Mouse (Mus musculus): ENCODE measurements around the gene Chrna5.
A peak's percentile ranks its signal among the peaks of the same experiment; 100 is the strongest.
"Not testable (repeated sequence)": the region's sequence is repeated elsewhere in the genome, so short reads cannot be mapped to it uniquely, and the experiment has no call there.

Chrna5 gene

DNA sequence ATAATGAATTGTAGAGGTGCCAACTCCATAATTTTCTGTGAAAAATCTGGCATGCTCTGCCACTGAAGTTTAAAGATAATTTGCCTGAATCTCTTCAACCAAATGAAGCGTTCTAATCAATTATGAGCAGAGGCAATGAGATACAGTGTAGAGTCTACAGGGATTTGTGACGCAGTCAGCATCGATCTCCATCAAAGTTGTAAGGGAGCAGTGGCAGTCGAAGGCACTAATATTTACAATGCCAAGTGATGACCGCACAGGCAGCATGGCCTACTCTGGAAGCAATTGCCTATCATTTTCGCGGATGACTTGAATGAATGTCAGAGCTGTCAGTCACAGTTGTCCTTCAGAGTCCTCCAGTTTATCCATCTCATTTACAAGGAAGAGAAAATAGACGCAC lies at the start of gene Chrna5:
TSS of gene Chrna5 (plus strand) at position 207 of the 400 bp plus-strand sequence.
- DNase-seq (ENCODE audit: low read depth, low spot score) = no peak

DNA sequence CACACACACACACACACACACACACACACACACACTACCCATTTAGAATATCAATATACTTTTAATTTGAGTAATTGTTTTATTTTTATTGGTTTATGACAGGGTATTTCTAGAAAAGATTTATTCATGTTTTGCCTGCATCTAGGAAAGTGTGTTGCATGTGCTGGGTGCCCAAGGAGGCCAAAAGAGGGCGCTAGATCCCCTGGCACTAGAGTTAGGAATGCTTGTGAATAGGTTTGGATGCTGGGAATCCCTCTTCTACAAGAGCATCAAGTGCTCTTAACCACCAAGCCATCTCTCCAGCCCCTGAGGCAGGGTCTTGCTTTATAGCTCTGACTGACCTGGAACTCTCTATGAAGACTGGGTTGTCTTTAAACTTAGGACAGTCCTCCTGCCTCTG lies 48.9 kb upstream of the Chrna5 start:
- no peak for DNase-seq (ENCODE audit: low read depth, low spot score)

DNA sequence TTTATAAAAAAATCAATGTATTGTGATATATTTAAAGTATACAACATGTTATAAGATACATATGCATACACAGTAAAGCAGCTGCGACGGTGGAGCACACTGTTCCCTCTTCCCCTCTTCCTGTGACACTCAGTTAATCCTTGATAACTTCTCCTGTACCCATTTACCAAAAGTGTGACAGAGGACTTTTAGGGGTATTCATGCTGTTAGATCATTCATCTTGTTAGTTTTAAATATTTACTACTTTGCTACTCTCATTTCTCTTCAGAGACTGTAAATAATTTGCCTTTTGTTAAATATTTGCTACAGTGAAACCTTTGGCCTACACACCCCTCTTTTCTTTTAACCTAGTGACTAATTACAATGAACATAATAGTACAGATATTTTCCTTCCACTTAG lies 48.3 kb upstream of the Chrna5 start:
- no peak for DNase-seq (ENCODE audit: low read depth, low spot score)

DNA sequence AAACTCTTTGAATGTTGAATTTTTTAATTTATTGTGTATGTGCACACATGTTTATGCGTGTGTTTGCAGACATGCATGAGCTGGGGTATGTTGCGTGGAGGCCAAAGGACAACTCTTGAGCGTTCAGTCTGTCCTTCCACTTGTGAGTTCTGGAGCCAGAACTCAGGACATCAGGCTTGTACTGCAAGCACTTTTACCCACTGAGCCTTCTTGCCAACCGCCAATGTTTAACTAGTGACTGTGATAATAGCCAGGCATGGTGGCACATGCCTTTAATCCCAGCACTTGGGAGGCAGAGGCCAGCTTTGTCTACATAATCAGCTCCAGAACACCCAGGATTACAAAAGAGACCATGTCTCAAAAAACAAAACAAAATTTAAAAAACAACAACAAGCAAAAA lies 38.6 kb upstream of the Chrna5 start:
- no peak for DNase-seq (ENCODE audit: low read depth, low spot score)

DNA sequence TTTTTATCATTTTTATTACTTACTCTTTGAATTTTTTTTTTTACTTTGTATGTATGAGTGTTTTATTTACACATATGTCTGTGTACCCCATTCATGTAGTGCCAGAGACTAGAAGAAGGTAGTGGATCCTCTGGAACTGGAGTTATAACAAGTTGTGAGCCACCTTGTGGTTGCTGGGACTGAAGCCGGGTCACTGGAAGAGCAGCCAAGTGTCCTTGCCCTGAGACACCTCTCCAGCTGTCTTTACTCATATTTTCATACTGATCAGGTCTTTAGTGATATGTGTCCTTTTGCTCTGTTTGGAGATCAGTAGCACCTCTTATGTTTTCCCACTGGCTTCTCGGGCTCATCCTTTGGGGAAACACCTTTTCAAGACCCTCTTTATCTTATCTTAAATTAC lies 36.2 kb upstream of the Chrna5 start:
- no peak for DNase-seq (ENCODE audit: low read depth, low spot score)

DNA sequence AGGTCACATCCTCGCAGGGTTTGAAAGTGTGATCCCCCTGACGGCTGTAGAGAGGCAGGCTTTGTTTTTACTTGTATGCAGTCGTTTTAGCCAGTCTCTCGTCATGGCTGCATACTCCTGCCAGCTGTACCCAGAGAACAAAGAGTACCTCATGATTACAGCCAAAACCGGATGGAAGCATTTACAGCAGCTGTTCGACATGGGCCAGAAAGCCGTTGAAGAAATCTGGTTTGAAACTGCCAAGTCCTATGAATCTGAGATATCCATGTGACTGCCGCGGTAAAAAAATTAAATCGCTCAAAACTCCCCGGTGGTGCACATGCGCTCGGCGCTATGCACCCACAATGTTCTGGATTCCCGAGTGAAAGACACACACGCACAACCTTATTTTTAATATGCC lies 34.4 kb upstream of the Chrna5 start:
- no peak for DNase-seq (ENCODE audit: low read depth, low spot score)

DNA sequence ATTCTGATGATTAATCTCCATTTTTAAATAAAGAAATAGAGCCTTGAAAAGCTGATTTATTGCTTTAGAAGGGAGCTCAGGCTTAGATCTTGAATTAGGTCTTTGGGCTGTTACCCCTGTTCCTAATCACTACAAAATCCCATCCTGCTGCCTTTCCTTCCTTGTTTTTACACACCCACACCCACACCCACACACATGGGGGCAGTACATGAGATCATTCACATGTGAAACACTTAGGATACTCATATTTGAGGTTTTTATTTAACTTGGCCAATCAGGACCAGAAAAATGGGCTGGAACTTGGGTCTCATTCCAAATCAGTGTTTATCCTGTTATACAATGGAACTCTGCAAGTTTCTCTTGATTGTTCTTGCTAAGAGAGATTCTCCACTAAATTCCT lies 31.2 kb upstream of the Chrna5 start:
- DNase-seq (ENCODE audit: low read depth, low spot score) = no peak

DNA sequence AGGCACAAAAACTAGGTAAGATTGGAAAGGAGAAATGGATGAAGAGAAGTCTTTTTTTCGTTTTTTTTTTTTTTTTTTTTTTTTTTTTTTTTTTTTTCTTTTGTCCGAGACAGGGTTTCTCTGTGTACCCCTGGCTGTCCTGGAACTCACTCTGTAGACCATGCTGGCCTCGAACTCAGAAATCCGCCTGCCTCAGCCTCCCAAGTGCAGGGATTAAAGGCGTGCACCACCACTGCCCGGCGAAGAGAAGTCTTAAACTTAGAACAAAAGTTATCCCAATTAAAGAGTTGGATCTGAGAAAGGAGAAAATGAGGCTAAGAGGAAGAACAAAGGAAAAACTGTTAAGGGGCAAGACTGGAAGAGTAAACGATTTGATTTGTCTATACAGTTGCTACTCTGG lies 30.5 kb upstream of the Chrna5 start:
- not testable (repeated sequence) for DNase-seq (ENCODE audit: low read depth, low spot score)

DNA sequence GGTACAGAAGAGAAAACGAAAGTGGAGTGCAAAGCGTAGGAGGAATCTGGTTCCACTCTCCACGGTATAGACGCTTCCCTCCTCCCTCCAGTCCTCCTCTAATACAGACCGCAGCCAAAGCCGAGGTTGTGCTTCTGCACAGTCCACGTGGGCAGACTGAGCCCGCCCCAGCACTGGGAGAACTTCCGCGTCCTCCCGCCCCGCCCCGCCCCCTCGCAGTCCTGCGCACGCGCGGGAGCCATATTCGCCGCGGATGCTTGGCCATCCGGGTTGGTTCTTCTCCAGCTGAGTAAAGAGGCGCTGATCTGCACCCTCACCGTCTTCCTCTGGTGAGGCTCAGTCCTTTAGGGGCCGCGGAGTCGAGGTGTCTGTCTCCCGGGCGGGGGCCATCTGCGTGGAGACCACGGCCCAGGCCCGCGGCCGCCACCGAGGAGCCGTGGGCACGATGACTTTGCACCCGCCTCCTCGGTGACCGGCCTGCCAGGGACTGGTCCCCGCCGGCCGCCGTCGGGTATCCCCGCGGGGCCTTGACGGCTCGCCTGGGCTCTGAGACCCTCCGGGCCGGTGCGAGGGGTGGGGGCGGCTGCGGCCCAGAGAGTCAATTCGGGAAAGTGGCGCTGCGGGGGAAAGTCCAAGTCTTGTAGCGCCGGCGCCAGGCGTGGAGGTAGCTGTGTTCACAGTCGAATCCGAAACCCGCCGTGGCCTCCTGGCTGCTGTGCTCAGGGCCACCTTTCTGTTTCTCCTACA lies 29.9 kb upstream of the Chrna5 start, which contains the start of the genes Psma4 and AY074887:
TSS of gene Psma4 (plus strand) at position 216 of the 747 bp plus-strand sequence.
TSS of gene AY074887 (minus strand) at position 424 of the 747 bp plus-strand sequence.
- peak; percentile 91 for DNase-seq (ENCODE audit: low read depth, low spot score)

DNA sequence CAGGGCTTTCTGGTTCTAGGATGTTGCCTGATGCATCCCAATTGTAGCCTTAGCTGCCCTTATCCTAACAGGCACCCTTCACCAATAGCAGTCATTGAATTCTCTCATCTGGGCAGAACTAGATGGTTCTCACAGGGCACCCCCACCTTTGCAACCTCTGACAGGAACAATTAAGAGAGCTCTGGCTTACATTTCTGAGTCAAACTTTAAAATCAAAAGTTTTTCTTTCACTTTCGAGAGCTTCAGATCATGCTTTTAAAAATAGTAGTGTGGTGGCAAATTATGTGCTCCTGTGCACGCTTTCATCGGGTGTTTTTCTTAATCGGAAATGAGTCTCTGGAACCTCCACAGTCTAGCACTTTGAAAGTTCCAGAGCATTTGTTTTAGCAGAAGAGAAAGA lies 19.6 kb upstream of the Chrna5 start:
- no peak for DNase-seq (ENCODE audit: low read depth, low spot score)

DNA sequence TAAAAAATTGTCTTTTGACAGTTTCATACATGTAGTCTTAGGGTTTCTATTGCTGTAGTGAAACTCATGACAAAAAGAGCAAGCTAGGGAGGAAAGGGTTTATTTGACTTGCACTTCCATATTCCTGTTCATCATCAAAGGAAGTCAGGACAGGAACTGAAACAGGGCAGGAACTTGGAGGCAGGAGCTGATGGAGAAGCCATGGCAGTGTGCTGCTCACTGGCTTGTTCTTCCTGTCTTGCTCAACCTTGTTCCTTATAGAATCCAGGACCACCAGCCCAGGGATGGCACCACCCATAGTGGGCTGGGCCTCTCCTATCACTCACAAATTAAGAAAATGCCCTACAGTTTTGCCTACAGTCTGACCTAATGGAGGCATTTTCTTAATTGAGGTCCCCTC lies 17.0 kb upstream of the Chrna5 start:
- DNase-seq (ENCODE audit: low read depth, low spot score) = no peak

DNA sequence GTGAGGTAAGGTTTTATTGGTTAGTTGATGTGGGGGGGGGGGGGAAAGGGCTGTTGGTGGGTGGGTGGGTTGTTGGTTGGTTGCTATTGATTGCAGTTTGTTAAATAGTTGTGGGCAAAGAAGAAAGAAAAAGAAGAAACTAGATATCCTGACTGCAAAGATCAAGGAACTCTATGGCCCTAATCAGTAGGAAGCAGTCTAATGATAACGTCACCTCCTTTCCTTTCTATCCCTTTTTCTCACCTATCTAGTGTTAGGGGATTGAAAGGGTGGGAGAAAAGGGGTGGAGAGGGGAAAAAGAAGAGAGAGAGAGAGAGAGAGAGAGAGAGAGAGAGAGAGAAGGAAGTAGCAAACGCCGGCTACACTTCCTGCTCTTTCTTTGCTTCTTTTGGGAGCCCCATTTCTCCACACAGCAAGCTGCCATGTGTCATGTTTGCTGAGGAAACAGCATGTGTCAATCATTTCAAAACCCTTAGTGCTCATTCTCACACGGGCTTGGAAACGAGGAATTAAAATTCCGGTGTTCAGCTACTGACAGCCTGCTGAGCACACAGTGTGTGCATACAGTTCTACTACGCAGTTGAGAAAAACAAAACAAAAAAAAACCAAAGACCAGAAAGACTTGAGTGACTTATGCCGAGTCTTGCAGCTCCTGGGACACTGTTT lies 10.6 kb upstream of the Chrna5 start:
- DNase-seq (ENCODE audit: low read depth, low spot score) = no peak

DNA sequence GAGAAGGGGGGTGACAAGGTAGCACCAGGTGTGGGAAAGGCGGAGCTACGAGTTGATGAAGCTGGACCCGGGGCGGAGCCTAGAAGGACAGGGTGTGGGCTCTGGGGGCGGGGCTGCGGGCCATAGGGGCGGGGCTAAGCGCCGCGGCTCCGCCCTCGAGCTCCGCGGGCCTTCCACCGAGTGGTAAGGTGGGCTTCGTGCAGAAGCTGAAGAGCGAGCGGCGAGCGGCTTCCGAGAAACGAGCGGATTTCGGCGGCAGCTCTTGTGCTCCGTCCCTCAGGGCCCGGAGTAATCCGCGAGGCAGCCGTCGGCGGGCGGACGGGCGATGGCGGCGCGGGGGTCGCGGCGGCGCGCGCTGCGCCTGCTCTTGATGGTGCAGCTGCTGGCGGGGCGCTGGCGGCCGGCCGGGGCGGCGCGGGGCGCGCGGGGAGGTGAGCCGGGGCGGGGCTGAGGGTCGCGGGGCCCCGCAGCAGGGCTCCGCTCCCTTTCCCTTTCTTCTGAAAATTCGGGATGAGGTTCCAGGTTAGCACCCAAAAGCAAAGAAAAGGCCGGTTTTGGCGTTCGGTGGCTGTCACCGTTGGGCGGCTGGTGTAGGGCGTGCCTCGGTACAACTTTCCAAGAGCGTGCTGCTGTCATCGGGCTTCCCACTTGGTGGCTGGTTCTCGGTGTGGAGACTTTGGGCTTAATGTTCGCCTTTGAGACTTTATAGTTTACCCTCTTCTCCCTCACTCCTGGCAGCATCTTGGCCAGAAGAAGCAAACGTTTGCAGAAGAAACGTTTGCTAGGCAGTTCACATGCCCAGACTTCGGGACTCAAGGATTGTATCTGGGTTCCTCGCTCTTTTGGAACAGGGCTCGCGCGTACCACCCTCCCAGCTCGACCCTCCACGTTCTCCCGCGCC lies 861 bp downstream of the Chrna5 start:
- DNase-seq (ENCODE audit: low read depth, low spot score) = peak; percentile 54

DNA sequence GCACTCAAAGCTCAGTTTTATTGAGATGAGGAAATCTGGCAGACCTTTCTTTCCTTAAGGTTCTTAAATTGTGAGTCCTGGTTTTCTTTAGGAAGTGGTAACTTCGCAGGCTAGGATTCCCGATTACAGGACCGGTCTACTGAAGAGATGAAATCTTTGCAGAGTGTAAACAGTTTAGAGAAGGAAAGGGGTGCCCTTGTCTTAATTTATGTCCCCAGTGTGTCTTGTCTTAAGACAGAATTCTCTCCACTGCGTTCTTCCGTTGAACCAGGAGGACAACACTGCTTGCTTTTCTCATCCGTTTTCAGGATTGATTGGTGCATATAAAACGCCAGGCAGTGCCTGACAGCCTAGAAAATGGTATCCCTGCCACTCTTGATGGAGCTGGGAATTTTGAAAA lies 1.7 kb downstream of the Chrna5 start:
- DNase-seq (ENCODE audit: low read depth, low spot score) = no peak

DNA sequence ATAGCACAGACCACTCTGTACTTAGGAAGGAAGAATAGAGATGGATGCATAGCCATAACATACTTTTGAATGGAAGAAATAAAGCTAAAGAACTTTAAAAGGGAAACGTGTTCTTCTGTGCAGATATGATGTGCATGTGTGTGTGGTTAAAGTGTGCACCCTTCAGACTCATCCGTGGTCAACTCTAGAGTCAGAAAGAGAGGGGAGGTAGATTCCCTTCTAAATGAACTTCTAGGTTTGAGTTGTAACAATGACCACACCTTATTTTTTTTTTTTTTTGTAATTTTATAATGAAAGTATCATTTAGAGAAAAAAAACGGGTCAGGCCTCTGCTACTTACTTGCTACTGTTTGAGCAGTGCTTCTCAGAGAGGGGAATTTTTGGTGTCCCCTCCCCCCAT lies 9.7 kb downstream of the Chrna5 start:
- no peak for DNase-seq (ENCODE audit: low read depth, low spot score)

DNA sequence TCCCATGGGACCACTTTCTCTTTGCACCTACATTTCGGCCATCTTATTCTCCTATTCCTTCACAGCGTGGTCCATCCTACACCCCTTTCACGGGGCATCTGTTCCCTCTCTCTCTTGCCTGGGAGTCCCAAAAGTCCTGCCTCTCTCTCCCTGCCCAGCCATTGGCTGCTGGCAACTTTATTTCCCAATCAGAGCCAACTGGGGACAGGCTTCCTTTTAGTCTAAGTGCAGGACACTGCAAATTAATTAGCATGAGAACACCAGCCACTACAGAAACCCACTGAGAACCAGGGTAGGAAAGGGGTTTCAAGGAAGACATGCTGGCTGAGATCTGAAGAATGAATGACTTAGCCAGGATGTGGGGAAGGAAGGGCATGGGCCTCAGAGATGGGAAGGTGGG lies 13.7 kb downstream of the Chrna5 start:
- no peak for DNase-seq (ENCODE audit: low read depth, low spot score)

DNA sequence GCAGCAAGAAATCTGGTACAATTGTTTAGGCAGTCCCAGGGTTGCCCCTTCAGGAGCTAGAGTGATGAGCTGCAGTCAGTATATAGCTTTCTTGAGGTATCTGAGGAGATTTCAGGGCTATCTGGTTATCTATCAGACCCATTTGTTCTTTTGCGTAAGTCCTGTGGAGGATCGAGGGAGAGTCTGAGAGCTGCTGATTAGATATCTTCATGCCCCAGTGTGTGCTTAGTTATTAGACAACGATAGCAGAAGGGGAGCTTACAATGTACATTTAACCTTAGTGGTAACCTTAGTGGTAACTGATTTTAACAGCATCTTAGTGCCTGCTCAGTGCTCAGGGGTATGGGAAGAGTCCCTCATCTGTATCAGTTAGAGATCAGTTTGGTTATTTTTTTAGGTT lies 15.0 kb downstream of the Chrna5 start:
- no peak for DNase-seq (ENCODE audit: low read depth, low spot score)

DNA sequence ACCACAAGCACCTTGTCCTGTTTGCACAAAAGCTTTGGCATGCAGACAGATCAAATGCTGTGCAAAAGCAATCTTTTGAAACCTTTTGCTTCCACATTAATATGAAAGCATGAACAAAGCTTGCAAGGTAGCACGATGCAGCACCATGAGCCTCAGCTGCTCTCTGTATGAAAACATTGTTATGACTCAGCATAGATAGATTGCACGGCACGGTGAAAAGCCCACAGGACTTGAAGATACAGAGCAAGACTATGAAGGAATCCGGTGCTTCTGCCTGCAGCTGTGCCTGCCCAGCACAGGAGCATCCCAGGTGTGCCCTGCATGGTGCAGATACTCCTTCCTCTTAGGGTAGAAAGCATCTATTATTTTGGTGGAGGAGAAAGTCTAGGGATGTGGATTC lies 22.9 kb downstream of the Chrna5 start:
- DNase-seq (ENCODE audit: low read depth, low spot score) = no peak

DNA sequence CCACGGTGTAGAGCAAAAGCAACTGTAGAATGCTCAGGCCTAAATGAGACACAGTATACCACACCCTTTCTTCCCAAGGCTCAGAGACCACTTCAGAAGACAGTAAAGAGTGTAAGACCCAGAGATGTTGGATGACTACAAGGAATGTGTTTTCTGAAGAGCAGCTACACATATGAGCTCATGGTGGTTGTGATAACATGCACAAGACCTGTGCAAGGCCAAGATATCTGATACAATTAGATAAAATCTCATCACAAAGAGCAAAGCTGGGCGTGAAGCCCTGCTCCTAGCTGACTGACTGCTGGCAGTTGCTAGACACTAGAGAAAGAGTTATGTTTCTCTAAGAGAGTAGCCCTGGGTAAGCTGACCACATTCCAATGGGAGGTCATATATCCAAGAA lies 29.0 kb downstream of the Chrna5 start:
- no peak for DNase-seq (ENCODE audit: low read depth, low spot score)

DNA sequence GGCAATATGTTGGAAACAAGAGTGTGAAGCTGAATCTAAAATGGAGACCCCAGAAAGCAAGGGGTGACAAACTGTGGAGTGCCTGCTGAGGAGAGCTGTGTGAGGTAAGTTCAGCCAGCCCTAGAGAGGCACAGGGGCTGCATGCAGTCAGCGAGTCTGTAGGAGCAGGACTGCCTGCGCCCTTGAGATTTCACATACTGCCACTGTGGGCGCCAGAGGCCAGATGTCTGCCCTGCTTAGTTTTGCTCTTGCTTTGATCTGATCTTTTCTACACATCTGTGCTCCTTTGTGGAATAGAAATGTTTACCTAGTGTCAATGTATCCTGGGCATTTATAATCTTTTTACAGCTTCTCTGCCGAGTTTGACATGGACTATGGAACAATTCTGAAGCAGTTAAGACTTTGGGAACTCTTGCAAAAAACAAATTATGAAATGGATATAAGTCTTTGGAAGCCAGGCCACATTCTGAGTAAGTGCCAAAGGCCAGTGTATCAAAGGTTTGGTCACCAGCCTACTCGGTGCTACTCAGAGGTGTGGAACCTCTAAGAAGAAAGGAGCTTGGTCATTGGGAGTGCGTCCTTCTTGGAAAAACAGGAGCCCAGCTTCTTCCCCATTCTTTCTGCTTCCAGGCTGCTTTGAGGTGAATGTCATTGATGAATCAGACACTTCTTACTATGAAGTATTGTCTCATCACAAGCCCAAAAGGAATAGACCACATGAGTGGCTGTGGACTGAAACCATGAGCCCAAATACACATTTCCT lies 30.1 kb downstream of the Chrna5 start:
- no peak for DNase-seq (ENCODE audit: low read depth, low spot score)

DNA sequence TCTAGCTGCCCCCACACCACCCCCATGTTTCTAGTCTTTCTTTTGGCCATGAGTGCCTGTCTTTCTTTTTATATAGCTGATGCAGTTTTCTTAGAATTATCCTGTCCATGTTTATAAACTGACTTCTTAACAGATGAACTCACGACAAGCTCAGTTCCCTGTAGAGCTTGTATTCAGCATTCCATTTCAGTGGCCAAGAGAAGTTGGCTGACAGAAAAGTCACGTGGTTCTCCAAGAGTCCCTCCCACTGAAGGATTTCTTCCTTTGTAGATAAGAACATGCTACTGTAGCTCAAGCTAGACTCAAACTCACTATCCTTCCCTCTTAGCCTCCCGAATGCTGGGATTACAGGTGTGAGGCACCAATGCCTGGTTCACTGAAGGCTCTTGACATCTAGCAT lies 36.2 kb downstream of the Chrna5 start:
- DNase-seq (ENCODE audit: low read depth, low spot score) = no peak

DNA sequence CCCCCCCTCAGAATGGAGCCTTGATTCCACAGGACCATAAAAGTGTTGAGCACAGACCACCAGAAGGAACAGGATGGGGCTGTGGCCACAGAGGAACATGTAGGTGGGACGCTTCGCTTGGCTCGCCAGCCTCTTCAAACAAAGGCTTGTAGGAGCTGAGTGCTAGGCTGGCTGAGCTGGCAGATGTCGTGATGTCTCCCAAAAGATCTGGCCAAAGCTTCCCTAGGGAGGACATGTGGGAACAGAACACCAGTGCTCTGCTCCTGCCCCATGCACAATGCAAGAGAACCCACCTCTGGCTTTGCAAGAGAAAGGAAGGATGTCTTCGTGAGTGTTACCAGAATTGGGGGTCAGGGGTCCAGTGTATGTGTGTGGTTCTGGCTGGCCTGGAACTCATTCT lies 42.6 kb downstream of the Chrna5 start:
- no peak for DNase-seq (ENCODE audit: low read depth, low spot score)
